Mouse (Mus musculus) heart, adult 2 months (tissue): ENCODE results near the gene Nrf1.

Source experiments
- CTCF ChIP-seq: fragments of 200-600 bp; IDR thresholded peaks from 2 replicates; pipeline ENCODE4 v1.8.1; 2022; ENCODE audit warnings: antibody characterized with exemption, mild to moderate bottlenecking, moderate library complexity
- EP300 ChIP-seq: fragments of 200-500 bp; IDR thresholded peaks from 2 replicates; pipeline ENCODE4 v1.6.1; 2011; ENCODE audit warnings: low read depth, low read length, control low read depth; ENCODE audit not compliant: insufficient read depth
- POLR2A ChIP-seq: fragments of 200-500 bp; IDR thresholded peaks from 2 replicates; pipeline ENCODE4 v1.6.1; 2011; ENCODE audit warnings: mild to moderate bottlenecking, low read depth, low read length, control low read depth; ENCODE audit not compliant: insufficient read depth

- TF ChIP-seq EP300 (no peak), POLR2A (0 out of 2 replicates have a peak, but pooled peaks have one; percentile 23), CTCF (no peak)
Measured at GRCm38 (mm10) chr6:30026799-30027198, 21.0 kb upstream of the Nrf1 start.
